Mouse (Mus musculus) bone marrow, adult 2 months (tissue): ENCODE results near the gene Ndfip2.

Source experiments
- CTCF ChIP-seq: fragments of 200-500 bp; IDR thresholded peaks from 2 replicates; pipeline ENCODE4 v1.5.1; 2011; ENCODE audit warnings: low read length, control low read depth; ENCODE audit not compliant: control insufficient read depth, insufficient read depth
- POLR2A ChIP-seq: fragments of 200-500 bp; IDR thresholded peaks from 2 replicates; pipeline ENCODE4 v1.6.1; 2011; ENCODE audit warnings: low read depth, mild to moderate bottlenecking, control low read depth, low read length, borderline replicate concordance; ENCODE audit not compliant: control insufficient read depth

- TF ChIP-seq POLR2A (no peak), CTCF (no peak)
These were observed 65.1 kb downstream of the Ndfip2 start for GRCm38 (mm10) chr14:105323448-105323847.
